Mouse (Mus musculus) T-helper 1 cell (primary cell): ENCODE data around the gene Slc7a14.

Experiments
- in situ Hi-C: fragments of 300-600 bp; cut with MboI, MseI; formaldehyde crosslinking; loops from one replicate; pipeline ENCODE4 v1.15.1; 2025; ENCODE audit warnings: high pct_unique_total_duplicates

Slc7a14 gene

DNA sequence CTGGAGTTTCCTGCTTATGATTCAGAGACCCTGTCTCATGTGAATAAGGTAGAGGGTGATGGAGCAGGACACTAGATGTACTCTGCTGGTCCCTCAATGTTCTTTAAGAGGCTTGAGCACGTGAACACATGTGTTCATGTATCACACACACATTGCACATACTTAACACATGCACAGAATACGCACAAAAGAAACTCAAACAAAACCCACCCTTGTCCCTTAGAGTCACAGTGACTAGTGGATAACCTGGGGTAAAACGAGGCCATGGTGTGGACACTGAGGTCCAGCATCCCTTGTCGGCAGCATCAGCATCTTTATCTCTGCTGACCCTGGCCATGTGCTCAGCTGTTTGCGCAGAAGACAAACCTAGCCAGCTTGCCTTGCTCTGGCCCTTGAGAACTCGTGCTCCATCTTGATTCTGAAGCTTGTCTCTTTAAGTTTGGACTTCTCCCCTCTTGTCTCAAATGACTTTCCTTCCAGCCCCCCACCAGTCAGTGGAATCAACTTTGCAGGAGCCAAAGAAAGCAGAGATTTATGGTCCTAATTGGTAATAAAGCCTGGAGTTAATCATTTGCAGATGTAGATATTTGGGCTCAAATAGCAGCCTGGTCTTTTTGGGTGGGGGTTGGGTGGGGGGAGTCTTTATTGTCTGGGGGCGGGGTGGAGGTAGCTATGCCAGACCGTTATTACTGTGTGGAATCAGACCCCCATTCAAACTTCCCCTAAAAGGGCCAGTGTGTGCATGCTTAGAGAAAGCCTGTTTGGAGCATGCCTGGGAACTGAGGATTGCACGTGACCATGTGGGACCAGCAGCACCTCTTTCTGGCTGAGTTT lies 97.8 kb downstream of the Slc7a14 start:
- in situ Hi-C loops, result no loop called here

- in situ Hi-C loops, result no loop called here
Measured at GRCm38 (mm10) chr3:31209001-31209400, 101.2 kb downstream of the Slc7a14 start.

GRCm38 (mm10) chr3:31208458-31208994 lies 101.7 kb downstream of the Slc7a14 start:
- in situ Hi-C loops, result no loop called here

DNA sequence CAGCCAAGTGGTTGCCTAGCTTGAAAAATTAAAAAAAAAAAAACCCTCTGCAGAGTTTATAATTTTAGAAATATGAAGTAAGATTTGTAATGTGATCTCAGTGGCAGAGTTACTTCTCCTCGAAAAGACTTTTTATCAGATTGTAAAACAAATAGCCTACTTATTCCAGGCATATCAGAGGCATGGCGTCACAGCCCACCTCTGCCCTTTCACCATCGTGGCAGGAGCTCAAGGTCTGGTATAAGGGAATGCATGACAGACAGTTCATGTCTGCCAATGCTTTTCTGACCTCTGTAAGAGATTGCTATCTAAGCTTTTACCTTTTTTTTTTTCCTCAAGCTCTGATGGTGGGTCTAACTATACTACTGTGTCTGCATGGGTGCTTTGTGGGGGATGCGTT lies 102.1 kb downstream of the Slc7a14 start:
- in situ Hi-C loops, result no loop called here

GRCm38 (mm10) chr3:31205167-31205566 lies 105.0 kb downstream of the Slc7a14 start:
- in situ Hi-C loops, result no loop called here

- in situ Hi-C loops, result no loop called here
Measured at GRCm38 (mm10) chr3:31203947-31204346, 106.2 kb downstream of the Slc7a14 start.

GRCm38 (mm10) chr3:31199162-31199877 lies 110.9 kb downstream of the Slc7a14 start:
- in situ Hi-C loops, result no loop called here

DNA sequence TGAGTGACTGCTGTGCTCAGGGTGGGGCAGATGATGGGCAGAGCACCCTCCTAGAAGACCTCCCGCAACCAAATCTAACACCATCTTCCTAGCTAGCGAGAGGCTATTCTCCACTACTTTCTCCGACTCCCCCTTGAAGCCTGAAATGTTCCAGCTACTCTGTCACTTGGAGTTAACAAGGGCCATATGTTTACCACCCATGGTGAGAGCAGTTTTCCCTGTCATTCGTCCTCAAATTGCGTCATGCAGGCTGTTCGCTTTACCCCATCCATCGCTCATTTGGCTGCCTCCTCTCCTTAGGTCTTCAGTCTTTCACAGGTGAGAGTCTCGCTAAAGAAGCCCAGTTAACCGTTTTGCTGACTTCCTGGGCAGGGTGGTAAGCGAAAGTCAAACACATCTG lies 118.8 kb downstream of the Slc7a14 start:
- in situ Hi-C loops, result no loop called here

DNA sequence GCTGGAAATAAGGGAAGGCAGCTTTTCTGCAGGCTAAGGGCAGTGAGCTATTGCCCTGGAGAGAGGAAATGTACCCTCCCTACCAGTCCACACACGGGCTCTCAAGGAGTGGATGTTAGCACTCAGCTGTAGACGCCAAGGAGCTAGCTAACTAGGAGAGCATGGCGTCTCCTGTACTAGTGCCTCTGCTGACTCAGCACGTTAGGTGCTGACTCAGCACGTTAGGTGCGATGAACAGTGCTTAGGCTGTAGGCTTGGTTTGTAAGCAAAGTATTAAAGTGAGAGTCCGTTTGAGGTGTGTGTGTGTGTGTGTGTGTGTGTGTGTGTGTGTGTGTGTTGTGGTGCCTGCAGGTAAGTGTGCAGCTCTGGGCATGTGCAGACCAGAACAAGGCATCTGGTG lies 119.8 kb downstream of the Slc7a14 start:
- in situ Hi-C loops, result no loop called here

DNA sequence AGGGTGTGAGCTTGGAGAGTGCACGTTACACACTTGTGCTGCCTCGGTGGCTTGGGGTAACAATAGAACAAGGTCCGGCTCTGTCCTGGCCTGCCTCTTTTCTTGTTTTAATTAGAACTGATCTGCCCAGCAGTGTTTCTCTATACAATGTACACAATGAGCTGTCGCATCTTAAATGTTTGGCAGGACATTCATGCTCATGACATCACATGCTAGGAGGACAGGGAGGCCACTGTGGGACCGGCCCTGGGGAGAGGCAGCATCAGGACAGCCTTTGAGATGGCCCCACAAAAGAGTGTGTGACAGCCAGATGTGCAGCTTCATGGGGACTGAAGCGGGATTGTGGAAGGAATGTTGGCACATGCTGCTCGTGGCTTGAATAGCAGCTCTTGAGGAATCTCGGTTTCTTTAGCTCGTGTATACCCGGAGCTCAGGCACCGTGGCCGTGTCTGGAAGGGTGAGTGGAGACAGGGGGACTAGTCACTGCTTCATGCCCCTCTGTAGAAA lies 143.8 kb downstream of the Slc7a14 start:
- in situ Hi-C loops, result no loop called here

DNA sequence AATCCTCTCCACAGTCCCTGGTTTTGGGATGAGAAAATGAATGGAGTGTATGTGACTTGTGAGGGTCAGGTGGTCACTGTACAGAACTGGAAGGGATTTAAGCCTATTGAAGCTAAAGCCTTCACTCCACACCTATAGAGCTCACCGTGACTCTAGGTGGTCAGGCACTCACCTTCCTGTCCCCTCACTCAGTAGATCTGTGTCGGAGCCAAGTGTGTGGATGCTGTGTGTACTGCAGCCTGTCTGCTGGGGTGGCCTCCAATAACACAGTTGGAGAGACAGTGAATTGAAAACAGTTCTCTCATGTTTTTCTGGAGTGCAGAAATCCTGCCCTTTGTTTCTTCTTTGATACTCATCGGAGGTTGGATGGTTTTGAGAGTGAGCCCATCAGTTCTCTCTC lies 144.4 kb downstream of the Slc7a14 start:
- in situ Hi-C loops, result no loop called here

DNA sequence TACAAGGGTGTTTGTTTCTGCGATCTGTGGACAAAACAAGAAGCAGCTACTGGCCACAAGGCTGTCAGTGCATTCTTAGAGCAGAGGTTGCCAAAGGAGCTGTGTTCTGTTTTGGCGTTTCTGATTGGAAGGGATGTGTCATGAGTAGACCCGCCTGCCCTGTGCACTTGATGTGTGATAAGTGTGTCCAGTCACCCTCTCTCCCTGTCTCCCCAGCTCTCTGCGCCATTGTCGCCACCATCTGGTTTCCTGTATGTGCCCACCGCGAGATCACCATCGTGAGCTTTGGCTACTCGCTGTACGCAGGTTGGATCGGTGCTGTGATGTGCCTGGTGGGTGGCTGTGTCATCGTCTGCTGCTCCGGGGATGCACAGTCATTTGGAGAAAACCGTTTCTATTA lies 147.3 kb downstream of the Slc7a14 start:
- in situ Hi-C loops, result no loop called here

GRCm38 (mm10) chr3:31161336-31161735 lies 148.8 kb downstream of the Slc7a14 start:
- in situ Hi-C loops, result no loop called here

GRCm38 (mm10) chr3:31160046-31160445 lies 150.1 kb downstream of the Slc7a14 start:
- in situ Hi-C loops, result no loop called here

DNA sequence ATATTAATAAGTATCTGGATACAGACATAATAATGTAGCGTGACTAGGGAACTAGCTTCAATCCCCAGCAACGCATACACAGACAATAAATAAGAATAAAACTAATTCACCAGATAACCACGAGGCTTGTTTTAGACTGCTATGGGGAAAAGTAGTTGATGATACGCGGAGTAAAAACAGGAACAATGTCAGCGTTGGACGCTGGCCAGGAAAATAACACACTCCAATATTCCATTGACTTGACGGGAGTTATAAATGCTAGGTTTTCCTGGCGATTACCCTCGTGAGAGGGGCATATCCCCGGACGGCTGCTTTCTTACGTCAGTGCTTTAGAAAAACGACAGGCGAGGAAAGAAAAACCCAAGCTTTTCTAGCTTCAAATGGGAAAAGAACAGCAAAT lies 152.4 kb downstream of the Slc7a14 start:
- in situ Hi-C loops, result no loop called here

DNA sequence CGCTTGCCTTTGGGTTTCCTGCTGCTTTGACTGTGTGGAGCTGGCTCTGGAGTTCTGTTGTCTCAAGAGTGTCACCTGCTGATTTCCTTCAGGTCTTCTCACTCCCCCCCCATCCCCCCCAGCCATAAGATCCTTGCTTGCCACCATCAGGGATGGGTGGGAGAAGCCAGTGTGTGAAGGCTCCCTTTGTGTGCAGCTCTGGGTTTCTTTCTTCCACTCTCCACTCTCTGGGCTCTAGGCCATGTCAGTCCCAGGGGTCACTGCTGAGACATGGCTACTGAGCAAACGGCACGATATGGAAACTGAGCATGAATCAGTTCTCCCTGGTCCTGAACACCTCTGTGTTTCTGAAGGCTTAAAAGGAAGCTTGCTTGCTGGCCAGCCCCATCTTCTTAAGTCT lies 154.1 kb downstream of the Slc7a14 start:
- in situ Hi-C loops, result no loop called here
